Mouse (Mus musculus) erythroblast, adult 5-6 weeks (primary cell): Measurements from ENCODE around the gene Btbd9. TPM values are rescaled to one million over a fixed set of nuclear protein-coding genes. Genes with fewer than 3 reads are reported as not detected.

ENCODE experiments used
- ATAC-seq: replicated peaks from 2 replicates; pipeline ENCODE4 v1.8.0; 2016; ENCODE audit warnings: moderate number of reproducible peaks, mild to moderate bottlenecking, moderate TSS enrichment, inconsistent platforms; ENCODE audit not compliant: poor library complexity, low FRiP score, severe bottlenecking
- total RNA-seq, 2 experiments: library from RNA; stranded (forward) in 1 of 2; stranded (reverse) in 1 of 2; fragments of 150-400 nt in 1 of 2; fragments of 200-764, 138-1000 nt in 1 of 2; gene quantifications; 2 replicates each; pipeline versions ENCODE4 v1.2.3 to v1.2.4; 2015 to 2017; ENCODE audit warnings: low replicate concordance in 2 of 2

Btbd9 gene
- total RNA-seq, 2 experiments from 2014 or later = 6.3 to 6.5 TPM

DNA sequence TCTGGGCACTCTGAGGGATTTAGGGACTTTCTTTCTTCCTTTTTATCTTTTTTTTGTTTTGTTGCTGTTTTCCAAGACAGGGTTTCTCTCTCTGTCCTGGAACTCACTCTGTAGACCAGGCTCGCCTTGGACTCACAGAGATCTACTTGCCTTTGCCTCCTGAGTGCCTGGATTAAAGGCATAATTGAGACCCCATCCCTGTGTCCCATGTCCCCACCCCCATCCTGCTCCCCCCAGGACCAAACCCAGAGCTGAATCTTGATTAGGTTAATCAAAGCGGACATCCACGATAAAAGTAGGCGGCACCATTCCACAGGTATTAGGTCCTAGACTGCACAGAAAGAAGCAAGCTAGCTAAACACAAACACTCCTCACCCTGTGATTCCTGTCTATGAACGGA lies 28.7 kb upstream of the Btbd9 start:
- no peak for ATAC-seq

DNA sequence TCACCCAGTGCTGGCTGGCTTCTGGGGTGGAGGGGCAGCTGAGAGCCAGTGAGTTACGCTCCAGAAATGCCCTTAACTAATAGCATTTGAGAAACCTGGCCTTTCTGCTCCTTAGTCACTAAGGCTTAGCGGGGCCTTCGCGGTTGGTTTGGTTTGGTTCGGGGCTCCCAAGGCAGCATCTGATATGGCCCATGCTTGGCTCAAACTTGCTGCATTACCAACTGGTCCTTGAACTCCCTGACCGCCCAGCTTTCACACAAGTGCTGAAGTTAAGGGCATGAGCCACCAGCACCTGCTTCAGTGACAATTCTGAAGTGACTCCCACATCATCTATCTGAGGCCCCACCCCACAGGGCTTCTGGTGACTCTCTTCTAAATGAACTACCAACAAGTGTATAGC lies 28.0 kb upstream of the Btbd9 start:
- ATAC-seq = no peak

DNA sequence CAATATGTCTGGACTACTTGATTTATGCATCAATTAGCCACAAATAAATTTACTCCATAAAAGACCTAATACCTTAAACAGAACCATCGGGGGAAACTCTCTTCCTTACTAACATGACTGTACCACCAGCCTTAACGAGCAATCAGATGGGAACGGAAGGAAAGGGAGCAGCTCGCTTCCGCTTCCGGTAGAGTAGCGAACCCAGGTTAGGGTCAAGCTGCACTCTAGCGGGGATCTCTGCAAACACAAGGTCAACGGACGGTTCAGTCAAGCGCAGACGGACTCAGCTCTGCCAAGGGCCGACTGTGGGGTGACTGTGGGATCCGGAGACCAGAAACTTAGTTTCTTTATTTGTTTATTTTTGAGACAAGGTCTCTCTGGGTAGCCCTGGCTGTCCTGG lies 25.9 kb upstream of the Btbd9 start:
- ATAC-seq = no peak

DNA sequence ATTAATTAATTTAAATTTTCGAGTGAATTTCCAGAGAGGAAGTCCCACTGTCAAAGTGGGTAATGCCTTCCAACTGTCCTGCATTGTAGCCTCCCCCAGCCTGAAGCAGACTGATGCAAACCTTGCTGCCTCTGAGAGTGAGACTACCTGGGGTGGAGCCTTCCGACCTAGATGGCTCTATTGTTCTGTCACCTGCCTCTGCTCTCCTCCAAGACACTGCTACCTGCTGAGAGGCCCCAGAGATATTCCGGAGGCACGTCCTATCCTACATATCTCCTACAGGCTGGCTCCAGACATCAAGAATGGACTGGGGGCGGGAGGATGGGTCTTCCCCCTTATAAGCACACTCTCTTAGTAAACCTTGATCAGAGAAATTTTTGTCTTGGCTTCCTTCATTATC lies 22.0 kb upstream of the Btbd9 start:
- ATAC-seq = no peak

DNA sequence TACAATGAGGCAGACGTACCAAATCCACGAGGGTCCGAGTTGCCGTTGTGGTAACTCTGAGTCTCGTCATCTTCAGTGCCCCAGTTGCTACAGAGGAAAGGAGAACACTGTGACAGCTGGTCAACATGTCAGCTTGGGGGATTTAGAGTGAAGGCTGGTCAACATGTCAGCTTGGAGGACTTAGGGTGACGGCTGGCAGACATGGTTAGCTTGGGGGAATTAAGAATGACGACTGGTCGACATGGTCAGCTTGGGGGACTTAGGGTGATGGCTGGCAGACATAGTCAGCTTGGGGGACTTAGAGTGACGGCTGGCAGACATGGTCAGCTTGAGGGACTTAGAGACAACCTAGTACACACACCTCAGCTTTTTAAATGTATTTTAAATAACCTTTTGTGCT lies 21.5 kb upstream of the Btbd9 start:
- ATAC-seq = no peak

DNA sequence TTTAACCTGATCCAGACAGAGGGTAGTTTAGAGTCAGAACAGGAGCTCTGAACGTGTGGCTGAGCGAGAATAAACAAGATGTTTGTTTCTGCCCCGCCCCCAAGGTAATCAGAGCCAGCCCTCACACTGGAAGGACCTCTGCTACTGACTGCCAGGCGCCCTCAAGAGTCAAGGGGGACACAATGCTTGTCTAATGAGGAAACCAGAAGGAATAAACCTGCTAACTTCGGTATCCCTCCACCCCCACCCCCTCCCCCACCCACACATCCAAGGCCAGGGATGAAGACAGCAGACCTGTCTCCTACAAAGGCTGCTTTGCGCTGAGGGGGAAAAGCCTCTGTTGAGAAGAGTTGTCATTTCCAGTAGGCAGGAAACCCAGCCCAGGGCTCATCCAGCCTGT lies 18.6 kb upstream of the Btbd9 start:
- ATAC-seq = no peak

GRCm38 (mm10) chr17:30594407-30594806 lies 18.1 kb upstream of the Btbd9 start:
- no peak for ATAC-seq

DNA sequence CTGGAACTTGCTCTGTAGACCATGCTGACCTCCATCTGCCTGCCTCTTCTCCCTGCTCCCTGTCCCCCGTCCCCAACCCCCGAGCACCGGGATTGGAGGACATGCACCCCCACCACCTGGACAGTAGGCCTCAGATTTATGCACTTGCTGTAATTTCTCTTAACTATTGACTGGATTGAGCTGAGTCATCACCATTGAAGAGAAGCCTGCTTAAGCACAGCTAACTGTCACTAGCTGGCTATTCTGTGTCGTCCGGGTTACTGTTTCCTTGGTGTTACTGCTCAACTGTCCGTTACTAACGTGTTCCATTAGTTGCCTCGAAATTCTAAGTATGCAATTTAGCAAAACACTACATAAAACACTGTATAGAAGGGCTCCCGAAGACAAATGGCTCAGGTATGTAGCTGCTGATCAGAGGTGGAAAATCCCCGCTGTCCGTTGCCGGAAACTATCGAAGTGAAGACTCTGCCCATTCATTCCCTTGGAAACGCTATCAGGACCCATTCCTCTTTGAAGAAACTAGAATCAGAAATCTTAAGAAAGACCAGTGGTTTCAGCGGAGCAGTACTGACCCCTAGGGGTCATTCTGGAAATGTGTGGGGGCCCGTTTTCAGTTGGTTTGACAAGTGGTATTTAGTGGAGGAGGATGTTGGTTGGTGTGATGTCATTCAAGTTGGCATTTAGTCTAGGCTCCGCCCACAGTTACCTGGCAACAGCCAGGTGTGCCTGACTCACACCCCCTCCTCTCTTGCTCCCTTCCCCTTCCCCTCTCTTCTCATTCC lies 14.3 kb upstream of the Btbd9 start:
- ATAC-seq = no peak

DNA sequence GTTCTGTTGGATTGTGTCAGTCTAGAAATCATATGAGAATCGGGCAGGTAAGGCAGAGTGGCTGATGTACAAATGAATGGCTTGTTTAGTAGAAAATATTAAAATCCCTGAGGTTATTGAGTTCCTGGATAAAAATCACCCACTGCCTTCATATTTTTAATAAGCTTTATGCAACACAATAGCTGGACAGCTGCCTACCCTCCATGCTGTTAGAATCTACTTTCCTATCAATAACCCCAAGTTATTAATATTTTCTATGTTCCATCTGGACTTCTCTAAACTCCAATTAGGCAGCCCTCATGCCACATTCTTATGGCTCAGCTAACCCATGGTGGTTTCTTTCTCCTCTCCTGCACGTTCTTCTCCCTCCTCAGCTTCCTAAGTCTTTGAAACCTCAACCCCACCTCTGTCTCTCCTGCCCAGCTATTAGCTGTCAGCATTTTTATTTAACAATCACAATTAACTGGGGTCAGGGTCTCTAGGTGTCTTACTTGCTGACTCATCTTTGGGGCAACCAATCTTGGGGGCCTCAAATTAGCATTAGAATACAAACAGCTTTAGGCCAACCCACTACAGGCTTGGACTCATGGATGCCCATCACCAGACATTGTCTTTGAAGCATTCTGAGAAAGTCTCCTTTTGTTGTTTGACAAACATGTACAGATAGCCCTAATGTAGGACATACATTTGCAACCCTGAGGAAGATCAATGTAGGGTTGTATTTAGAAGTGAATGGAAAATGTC lies 7.1 kb upstream of the Btbd9 start:
- no peak for ATAC-seq

- ATAC-seq = no peak
Observed at GRCm38 (mm10) chr17:30582313-30582712, 6.0 kb upstream of the Btbd9 start.

DNA sequence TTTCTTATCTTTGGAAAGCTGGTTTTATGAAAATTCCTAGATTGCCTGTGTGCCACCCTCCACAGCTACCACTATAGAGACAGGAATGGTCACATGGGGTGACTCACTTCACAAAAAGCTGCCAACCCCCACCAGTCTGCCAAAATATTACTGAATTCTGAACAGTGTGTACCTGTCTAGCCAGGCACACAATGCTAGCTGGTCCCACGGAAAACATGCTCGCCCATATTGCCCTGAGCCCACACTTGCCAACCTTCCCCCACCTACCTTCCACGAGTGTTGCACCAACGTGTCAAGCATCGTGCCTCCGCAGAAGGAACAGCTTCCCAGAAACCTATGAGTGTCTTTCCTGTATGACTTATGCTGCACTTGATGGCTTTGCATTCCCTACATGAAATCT lies 4.9 kb upstream of the Btbd9 start:
- ATAC-seq = no peak

DNA sequence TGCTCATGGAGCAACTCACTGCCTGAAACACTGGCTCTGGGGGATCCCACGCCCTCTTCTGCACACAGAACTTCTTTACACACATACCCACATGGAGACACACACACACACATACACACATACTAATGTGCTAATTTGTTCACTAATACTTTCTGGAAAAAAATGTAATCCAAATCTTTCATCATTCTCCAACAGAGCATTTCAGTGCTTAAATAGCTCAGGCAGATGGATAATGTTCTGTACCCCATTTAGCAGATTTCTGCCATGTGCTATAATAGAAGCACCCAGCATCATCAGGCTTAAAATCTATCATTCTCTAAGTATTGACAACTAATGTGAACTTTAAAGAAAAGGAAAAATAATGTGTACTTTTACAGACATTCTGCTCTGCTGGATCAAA lies 4.5 kb upstream of the Btbd9 start:
- ATAC-seq = no peak

- no peak for ATAC-seq
Observed at GRCm38 (mm10) chr17:30576946-30577345, 658 bp upstream of the Btbd9 start.

- 0 out of 2 replicates have a peak, but pooled peaks have one; percentile 43 for ATAC-seq
Observed at GRCm38 (mm10) chr17:30575121-30575904, 975 bp downstream of the Btbd9 start.

GRCm38 (mm10) chr17:30574783-30575075 lies 1.6 kb downstream of the Btbd9 start:
- no peak for ATAC-seq

DNA sequence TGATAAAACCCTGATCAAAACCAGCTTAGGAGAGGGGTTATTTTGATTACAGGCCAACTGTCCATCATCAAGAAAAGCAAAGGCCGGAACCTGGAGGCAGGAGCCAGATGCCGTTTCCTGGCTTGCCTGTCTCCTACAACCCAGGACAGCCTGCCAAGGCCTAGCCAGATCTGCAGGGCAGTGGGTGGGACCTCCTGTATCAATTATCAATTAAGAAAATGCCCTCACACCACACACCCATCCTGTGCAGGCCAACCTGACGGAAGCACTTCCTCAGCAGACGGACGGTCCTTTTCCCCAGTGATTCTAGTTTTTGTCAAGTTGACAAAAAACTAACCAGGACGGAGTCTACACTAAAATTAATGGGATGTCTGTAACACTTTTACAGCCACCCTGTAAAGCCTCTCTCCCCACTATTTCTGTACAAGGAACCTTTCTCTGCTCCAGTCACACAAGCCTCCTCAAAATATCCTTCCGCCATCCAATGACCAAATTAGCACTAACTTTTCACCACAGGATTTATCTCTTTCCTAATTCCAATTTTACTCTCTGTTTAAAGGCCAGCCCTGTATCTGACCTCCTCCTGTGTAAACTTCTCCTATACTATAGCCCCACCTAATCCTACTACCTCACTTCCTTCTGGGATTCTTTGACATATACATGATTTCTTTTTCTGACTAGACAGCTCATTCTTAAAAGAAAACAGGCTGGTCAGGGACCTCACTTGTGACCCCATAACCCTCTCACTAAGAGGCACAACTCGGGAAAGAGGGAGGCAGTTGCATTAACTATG lies 2.1 kb downstream of the Btbd9 start:
- ATAC-seq = no peak

DNA sequence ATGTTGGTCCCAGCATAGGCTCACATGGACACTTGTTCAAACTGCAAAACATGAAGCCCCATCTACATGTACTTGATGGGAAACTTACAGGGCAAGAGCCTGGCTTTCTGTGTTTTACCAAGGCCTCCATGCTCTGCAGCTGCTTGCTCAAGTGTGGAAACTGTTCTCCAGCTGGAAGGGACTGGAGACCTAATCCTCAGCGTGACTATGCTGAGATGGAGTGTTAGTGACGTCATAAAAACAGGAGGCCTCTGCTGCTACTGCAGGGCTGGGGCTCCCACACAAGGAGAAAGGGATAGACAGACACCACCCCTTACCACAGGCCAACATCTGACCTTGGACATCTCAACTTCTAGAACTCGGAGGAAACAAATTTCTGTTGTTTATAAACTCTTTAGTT lies 5.3 kb downstream of the Btbd9 start:
- no peak for ATAC-seq

GRCm38 (mm10) chr17:30570173-30570572 lies 6.1 kb downstream of the Btbd9 start:
- ATAC-seq = no peak

DNA sequence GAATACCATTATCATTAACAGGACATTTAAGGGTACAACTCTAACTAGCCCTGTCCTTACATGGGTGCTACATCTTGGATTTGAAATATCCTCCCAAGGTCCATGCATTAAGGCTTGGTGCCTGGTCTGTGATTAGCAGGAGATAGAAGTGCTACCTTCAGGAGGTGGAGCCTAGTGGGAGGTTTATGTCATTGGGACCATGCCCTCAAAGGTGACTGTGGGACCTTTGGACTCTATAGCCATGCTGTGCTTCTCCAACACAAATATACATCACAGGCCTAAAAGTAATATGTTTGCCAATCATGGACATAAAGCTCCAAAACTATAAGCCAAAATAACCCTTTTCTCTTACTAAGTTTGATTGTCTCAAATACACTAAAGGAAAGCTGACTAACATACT lies 7.8 kb downstream of the Btbd9 start:
- ATAC-seq = no peak

GRCm38 (mm10) chr17:30564971-30565370 lies 11.3 kb downstream of the Btbd9 start:
- ATAC-seq = no peak
